Mouse (Mus musculus) urinary bladder, adult 18-20 months (tissue): ENCODE measurements around the gene Pde12.

Source experiments
- DNase-seq, 2 experiments: peaks; one replicate each; pipeline ENCODE4 v3.0.0; 2022; ENCODE audit warnings: low spot score in 2 of 2, mixed read lengths in 2 of 2

Pde12 gene

DNA sequence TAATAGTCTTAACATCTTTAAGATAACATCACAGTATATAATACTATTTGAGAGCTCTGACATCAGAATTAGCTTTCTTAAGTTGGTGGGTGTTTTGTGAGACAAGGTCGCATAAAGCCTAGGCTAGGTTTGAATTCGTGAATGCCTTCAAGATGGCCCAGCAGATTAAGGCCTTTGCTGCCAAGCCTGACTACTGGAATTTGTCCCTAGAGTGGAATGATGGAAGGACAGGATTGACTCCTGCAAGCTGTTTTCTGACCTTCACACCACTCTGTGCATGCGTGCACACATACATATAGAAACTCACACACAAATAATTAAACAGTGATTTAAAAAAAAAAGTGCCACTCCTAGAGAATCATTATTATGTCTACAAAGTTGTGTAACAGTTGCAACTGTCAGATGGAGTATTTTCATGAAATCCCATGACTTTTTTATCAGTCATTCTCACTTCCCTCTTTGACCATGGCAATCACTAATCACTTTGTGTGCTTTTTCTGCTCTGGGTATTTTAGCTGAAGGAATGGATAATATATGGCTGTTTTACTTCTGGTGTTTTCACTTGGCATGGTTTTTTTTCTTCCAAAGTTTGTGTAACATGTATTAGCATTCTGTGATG, 26.6 kb downstream of the Pde12 start:
- DNase-seq = no peak

DNA sequence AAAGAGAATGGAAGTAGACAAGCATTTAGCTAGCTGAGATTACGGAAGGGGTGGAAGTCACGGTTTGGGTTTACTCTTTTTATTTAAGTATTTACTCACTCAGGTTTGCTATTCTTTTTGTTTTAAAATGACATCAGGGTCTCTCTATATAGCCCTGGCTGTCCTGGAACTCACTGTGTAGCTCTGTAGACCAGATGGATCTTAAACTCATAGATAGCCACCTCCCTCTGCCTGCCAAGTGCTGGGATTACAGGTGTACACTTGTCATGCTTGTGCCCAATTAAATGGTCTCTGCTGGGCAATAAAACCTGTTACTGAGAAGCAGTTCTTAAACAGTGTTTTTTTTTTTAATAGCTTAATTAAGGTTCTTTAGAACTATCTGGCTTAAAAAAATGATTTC, 29.7 kb downstream of the Pde12 start:
- DNase-seq = no peak

DNA sequence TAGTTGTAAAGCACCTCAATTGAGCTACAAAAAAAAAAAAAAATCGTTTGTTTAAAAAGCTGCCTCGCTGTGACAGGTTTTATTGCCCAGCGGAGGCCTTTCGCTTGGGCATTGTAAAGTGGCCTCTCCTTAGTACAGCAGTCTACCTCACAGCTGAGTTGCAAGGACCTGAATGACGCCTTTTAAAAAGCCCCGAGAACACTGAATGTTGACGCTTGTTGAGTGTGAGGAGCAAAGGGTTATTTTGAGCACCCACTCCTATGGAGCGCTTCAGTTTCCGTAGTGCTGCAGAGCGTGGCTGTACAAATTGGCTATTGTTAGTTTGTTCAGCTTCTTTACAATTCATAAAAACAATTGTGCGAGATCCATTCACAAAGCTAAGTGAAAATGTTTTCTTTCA, 30.4 kb downstream of the Pde12 start:
- no peak for DNase-seq

DNA sequence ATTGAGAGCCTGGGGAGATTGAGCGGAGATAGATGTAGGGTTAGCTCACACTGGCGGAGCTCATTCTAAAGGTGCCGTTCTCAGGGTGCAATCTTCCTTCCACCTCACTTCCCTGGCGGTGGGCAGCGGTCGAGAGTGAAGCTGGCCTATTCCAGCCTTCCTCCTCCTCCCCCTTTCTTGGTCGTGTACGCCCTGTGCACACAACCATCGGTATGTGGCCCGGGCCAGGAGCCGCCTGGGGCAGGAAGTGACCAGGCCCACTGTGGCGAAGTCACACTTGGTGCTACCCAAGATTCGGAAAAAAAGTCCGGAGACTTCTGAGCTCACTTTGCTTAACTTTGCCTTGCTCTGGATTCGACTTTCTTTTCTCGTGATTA, 31.0 kb downstream of the Pde12 start:
- peak; percentile 51 to 68 for DNase-seq

DNA sequence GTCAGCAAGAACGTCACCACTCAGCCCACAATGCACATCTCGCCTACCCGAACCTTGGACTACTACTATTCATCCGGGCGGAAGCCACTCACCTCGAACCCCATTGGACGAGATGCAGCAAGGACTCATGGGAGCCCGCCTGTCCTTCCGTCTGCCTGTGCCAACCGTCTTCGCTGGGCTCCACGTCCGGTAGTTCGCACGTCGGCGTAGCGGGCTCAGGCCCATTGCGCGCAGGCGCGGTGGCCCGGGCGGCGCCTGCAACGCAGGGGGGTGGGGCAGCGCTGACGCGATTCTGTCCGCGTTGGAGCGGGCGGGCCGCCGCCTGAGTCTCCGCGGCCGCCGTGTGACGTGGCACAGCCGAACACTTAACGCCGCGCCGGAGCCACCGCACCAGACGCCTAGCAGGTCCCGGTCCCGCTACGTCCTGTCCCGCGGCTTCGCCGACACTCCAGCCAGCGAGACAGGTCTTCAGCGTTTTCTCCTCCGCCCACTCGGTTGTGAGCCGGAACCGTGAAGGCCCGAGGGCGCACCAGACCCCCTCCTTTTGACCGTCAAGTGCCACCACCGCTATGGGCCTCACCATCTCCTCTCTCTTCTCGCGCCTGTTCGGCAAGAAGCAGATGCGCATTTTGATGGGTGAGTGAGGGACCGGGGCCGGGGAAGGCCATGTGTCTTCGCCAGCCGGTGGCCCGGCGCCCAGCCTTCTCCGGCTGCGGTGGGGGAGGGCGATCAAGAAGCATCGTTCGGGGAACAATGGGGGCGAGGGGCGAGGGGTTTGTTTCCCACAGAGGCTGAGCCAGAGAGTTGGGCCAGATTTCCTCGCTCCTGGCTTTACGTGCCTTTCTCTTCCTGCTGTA, 31.6 kb downstream of the Pde12 start, which contains the start of gene Arf4:
Gene Arf4, plus strand, starts transcription at position 224 of the 857 bp plus-strand sequence.
- DNase-seq = peak; percentile 89 to 97

DNA sequence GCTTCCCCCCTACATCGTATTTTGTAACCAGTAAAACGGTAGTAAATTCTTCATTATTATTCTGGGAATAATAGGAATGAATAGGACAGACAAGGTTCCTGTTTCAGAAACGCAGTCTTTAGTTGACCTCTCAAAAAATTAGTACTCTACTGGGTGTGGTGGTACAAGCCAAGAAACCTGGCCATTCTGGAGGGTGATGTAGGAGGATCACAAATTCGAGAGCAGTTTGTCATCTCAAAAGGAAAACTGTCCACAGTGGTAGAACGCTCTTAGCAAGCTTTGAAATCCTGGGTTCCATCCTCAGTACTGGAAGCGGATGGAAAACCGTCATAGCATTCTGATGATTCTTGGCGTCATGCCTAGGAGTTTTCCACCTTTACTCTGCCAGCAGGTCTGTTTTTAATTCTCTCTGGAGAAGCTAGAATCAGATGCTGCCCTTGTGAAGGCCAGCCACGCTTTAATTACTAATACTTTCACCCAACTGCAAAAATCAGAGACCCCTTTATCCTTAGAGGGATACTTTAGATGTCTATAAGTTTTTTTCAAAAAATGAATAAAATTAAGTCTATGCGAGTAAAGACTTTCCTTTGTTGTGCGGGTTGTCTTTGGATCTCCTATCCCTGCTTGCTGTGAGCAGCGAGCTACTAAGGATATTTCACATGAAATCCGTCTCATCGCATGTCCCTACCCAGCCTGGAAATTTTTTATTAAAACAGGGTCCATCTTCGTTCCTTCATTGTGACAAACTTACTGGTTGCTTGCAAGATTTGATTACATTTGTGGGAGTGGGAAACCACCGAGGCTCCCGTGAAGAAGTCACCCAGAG, 32.4 kb downstream of the Pde12 start:
- DNase-seq = peak in 1 of 2 experiments; percentile 11

DNA sequence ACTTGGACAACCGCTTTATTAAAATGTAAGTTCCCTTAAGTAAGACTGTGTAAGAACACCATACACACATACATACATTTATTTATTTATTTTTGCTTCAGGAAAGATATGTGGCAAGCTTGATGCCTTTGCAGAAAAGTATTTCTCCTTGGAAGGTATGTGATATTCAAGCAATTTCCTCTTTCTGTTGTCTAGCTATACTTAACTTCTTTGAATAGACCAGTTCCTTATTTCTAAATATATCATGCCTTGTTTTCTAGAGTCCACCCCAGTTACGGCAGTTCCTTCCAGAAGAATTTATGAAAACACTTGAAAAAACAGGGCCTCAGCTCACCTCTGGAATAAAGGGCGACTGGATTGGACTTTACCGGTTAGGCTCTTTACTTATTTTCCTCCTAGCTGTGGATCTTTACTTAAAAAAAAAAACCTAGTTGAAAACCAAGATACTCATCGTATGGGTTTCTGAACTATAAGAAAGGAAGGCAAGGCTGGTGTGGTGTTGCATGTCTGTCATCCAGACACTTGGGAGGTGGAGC, 43.0 kb downstream of the Pde12 start:
- DNase-seq = no peak

DNA sequence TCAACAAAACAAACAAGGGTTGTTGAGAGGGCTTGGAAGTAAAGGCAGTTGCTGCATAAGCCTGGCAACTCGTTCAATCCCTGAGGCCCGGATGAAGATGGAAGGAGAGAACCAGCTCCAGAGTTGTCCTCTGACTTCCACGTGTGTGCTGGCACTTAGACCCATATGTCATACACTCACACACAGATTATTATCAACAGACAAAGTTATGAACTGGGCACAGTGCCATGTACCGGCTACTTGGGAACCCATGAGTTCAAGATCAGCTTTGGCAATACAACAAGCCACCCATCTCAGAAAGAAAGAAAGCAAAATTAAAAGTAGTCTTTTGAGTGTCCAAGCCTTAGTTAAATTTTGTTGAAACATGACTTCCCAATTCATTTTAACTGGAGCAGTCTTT, 44.4 kb downstream of the Pde12 start:
- no peak for DNase-seq

DNA sequence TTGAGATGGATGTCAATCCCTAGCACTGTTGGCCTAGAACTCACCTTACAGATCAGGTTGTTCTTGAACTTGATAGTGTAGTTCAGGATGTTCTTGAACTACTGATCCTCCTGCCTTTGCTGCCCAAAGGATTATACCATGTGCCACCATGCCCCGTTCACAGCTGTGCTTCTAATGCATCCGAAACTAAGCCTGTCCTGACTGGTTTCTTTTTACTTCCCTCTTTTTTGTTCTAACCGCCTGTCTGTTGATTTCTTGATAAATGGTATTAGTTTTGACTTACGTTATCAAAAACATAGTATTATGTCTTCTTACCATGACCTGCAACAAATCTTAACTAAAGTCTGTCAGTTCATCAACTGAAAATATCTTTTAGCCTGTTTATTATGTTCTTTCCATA, 59.0 kb downstream of the Pde12 start:
- DNase-seq = no peak
